Mouse (Mus musculus): ENCODE data around the gene Syde2. TPM values are rescaled to one million over a fixed set of nuclear protein-coding genes. Genes with fewer than 3 reads are reported as not detected.

Syde2 gene
- polyA plus RNA-seq, 1 experiment, result 2.6 TPM

DNA sequence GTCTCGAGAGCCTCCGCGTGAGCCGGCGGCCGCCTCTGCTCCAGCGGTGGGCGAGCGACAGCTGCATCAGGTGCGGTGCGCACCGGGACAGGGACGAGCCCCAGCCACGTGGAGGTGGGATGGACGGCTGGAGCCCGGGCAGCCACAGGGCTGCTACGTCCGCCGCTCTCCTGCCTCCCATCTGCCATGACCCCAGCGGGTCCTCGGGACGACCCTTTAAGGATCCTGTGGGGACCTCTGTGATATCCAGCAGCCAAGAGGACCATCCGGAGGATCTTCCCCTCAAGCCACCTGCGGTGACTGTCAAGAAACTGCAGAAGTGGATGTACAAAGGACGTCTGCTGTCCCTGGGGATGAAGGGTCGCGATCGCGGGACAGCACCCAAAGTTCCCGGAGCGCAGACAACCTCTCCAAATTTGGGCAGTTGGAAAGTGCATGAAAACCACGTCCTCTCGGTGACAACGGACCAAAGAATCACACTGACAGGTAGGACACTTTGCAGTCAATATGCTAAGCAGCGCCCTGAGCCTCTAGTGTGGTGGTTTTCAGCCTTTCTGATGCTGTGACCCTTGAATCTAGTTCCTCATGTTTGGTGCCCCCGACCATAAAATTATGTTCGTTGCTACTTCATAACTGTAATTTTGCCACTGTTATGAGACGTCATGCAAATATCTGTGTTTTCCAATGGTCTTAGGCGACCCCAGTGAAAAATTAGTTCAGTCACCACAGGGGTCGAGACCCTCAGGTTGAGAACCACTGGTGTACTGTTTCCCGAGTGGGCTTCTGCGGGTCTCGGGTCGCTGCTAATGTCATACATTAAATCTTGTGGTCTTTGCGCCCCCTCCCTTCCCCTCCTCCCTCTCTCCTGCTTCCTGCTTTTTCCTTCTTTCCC is 1.3 kb downstream of the Syde2 start:
- no peaks in the 10 kb centered on the region for H3K79me3 ChIP-seq (ENCODE audit: low read depth)
- peak overlapping the region; percentile 60 for H3ac ChIP-seq (ENCODE audit: control insufficient read depth, insufficient read length, low read depth)
- no peaks in the 10 kb centered on the region for H3K79me2 ChIP-seq (ENCODE audit: control insufficient read depth, insufficient read depth)
- H3K36me3 ChIP-seq (ENCODE audit: control insufficient read depth, insufficient read depth), result no peaks in the 10 kb centered on the region
- no peaks in the 10 kb centered on the region for H3K27me3 ChIP-seq (ENCODE audit: control insufficient read depth, insufficient read depth, insufficient read length)
- no peak for TF ChIP-seq CEBPB (IDR thresholded peaks at IDR 0.05; ENCODE audit: low read depth)
- peak overlapping the region; percentile 45 for H3K4me3 ChIP-seq (ENCODE audit: insufficient read depth, poor library complexity, severe bottlenecking)

DNA sequence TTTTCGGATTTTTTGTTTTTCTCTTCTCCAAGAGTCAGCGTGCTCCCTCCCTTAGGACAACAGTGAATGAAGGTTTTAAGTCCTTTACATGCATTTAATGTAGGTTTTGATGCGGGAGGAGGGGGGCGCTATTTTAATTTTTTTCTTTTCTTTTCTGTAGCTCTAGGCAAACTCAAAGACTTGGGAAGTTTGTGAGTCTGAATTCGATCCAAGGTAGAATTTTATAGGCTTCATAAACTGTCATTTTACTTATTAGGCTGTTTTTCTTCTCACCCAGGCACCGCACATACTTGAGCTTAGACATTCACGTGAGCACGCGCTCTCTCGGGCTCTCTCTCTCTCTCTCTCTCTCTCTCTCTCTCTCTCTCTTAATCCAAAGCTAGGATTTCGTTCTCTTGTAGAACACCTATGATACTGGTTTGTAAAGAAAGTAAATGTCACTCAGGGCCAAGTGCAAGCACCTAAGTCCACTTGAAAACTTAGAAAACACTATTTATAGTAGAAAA is 2.0 kb downstream of the Syde2 start:
- TF ChIP-seq MAX (IDR thresholded peaks at IDR 0.05) (no peak), USF1 (IDR thresholded peaks at IDR 0.05; ENCODE audit: low read depth) (no peak), CEBPB (IDR thresholded peaks at IDR 0.05; ENCODE audit: low read depth) (no peak), MYOD1 (IDR thresholded peaks at IDR 0.05; ENCODE audit: control insufficient read depth, insufficient read length, low read depth) (no peak), MYOG (IDR thresholded peaks at IDR 0.05; ENCODE audit: control insufficient read depth, extremely low read depth, insufficient read length) (no peak), CTCF (IDR thresholded peaks at IDR 0.05; ENCODE audit: control insufficient read depth, insufficient read depth, insufficient read length) (no peak), FOSL1 (IDR thresholded peaks at IDR 0.05; ENCODE audit: insufficient read depth, low read length, poor library complexity, severe bottlenecking) (no peak)
- no peaks in the 10 kb centered on the region for H3K27me3 ChIP-seq (ENCODE audit: control insufficient read depth, insufficient read depth, insufficient read length)
- H3K4me3 ChIP-seq (ENCODE audit: insufficient read depth, poor library complexity, severe bottlenecking), result peak overlapping the region; percentile 45
- no peaks in the 10 kb centered on the region for H3K79me2 ChIP-seq (ENCODE audit: control insufficient read depth, insufficient read depth)
- H3ac ChIP-seq (ENCODE audit: control insufficient read depth, insufficient read length, low read depth), result no peak overlapping the region
- H3K79me3 ChIP-seq (ENCODE audit: low read depth), result no peaks in the 10 kb centered on the region
- no peaks in the 10 kb centered on the region for H3K36me3 ChIP-seq (ENCODE audit: control insufficient read depth, insufficient read depth)

DNA sequence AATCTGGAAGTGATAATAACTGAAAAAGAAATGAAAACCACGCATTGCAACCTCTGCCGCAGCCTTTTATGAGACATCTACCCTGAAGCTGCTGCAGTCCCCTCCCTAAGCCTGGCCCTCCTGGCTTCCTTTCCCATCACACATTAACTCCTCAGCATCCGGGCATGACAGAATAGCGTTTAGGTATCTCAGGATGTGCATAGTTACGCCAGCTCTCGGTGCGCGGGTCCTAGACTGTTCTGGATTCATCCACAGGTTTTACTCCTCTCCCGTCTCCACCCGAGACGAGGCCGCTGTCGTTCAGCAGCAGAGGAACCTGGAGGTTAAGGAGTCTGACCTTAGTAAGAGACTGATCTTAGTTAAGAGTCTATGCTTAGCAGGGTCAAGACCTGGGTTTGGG is 3.5 kb downstream of the Syde2 start:
- TF ChIP-seq MAX (IDR thresholded peaks at IDR 0.05), result no peak
- TF ChIP-seq MYOG (IDR thresholded peaks at IDR 0.05; ENCODE audit: control insufficient read depth, extremely low read depth, insufficient read length), result no peak
- TF ChIP-seq USF1 (IDR thresholded peaks at IDR 0.05; ENCODE audit: low read depth), result no peak
- no peak for TF ChIP-seq MYOD1 (IDR thresholded peaks at IDR 0.05; ENCODE audit: control insufficient read depth, insufficient read length, low read depth)
- no peak for TF ChIP-seq CTCF (IDR thresholded peaks at IDR 0.05; ENCODE audit: control insufficient read depth, insufficient read depth, insufficient read length)
- no peak for TF ChIP-seq FOSL1 (IDR thresholded peaks at IDR 0.05; ENCODE audit: insufficient read depth, low read length, poor library complexity, severe bottlenecking)
- TF ChIP-seq CEBPB (IDR thresholded peaks at IDR 0.05; ENCODE audit: low read depth), result no peak
- Histone ChIP-seq H3ac (ENCODE audit: control insufficient read depth, insufficient read length, low read depth) (no peak overlapping the region), H3K4me3 (ENCODE audit: insufficient read depth, poor library complexity, severe bottlenecking) (no peak overlapping the region), H3K27me3 (ENCODE audit: control insufficient read depth, insufficient read depth, insufficient read length) (no peaks in the 10 kb centered on the region), H3K79me2 (ENCODE audit: control insufficient read depth, insufficient read depth) (no peaks in the 10 kb centered on the region), H3K36me3 (ENCODE audit: control insufficient read depth, insufficient read depth) (no peaks in the 10 kb centered on the region), H3K79me3 (ENCODE audit: low read depth) (no peaks in the 10 kb centered on the region)

DNA sequence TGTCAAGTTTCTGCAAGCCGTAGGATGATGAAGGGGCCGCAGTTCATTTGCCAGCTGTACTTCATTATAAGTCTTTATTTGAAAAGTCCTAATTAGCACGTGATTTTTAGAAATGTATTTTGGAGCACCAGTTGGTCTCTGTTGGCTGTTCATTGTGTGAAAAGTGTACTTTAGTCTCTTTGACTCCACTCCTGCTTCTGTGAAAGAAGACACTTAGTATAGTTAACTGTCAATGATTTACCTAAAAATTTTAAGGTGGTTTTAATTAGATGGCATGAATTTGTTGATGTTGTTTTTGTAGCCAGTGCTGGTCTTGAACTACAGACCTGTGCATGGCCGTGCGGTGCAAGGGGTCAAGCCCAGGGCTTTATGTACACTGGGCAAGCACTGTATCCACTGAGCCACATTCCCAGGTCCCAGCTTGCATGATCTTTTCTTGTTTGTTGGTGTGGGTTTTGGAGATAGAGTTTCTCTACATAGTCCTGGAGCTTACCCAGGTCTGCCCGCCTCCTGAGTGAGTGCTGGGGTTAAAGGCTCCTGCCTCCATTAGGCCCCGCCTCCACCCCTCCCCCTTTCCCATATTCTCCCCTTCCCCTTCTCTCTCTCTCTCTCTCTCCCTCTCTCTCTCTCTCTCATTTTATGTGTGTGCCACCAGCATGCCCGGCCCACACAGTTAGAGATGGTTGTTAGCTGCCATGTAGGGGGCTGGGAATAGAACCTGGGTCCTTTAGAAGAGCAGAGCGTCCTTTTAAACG is 4.5 kb downstream of the Syde2 start:
- no peaks in the 10 kb centered on the region for H3K79me2 ChIP-seq (ENCODE audit: control insufficient read depth, insufficient read depth)
- TF ChIP-seq MAX (IDR thresholded peaks at IDR 0.05) (no peak), MYOG (IDR thresholded peaks at IDR 0.05; ENCODE audit: control insufficient read depth, extremely low read depth, insufficient read length) (no peak), MYOD1 (IDR thresholded peaks at IDR 0.05; ENCODE audit: control insufficient read depth, insufficient read length, low read depth) (no peak), CEBPB (IDR thresholded peaks at IDR 0.05; ENCODE audit: low read depth) (no peak), FOSL1 (IDR thresholded peaks at IDR 0.05; ENCODE audit: insufficient read depth, low read length, poor library complexity, severe bottlenecking) (no peak), USF1 (IDR thresholded peaks at IDR 0.05; ENCODE audit: low read depth) (no peak), CTCF (IDR thresholded peaks at IDR 0.05; ENCODE audit: control insufficient read depth, insufficient read depth, insufficient read length) (no peak)
- no peaks in the 10 kb centered on the region for H3K27me3 ChIP-seq (ENCODE audit: control insufficient read depth, insufficient read depth, insufficient read length)
- H3K4me3 ChIP-seq (ENCODE audit: insufficient read depth, poor library complexity, severe bottlenecking), result no peak overlapping the region
- H3K79me3 ChIP-seq (ENCODE audit: low read depth), result no peaks in the 10 kb centered on the region
- no peak overlapping the region for H3ac ChIP-seq (ENCODE audit: control insufficient read depth, insufficient read length, low read depth)
- no peaks in the 10 kb centered on the region for H3K36me3 ChIP-seq (ENCODE audit: control insufficient read depth, insufficient read depth)

DNA sequence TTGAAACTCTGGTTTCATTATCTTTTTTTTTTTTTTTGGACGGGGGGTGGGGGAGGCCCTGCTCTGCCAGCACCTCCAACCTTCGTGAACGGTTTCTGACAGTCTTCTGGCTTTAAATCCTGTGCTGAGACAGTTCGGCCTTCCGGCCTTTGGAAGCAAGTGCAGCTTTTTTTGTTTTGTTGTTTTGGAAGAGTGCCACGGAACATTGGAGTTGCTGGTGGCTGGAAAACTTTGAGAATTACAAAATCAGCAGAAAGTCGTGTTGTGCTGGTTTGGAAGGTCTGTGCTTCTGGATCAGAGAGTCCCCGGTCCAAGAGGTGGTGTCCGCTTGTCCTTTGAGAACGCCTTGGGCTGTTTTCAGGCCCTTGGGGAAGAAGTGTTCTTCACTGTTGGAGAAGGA is 5.1 kb downstream of the Syde2 start:
- Histone ChIP-seq H3ac (ENCODE audit: control insufficient read depth, insufficient read length, low read depth) (no peak overlapping the region), H3K79me2 (ENCODE audit: control insufficient read depth, insufficient read depth) (no peaks in the 10 kb centered on the region), H3K79me3 (ENCODE audit: low read depth) (no peaks in the 10 kb centered on the region), H3K4me3 (ENCODE audit: insufficient read depth, poor library complexity, severe bottlenecking) (no peak overlapping the region), H3K27me3 (ENCODE audit: control insufficient read depth, insufficient read depth, insufficient read length) (no peaks in the 10 kb centered on the region), H3K36me3 (ENCODE audit: control insufficient read depth, insufficient read depth) (no peaks in the 10 kb centered on the region)
- no peak for TF ChIP-seq CEBPB (IDR thresholded peaks at IDR 0.05; ENCODE audit: low read depth)
- no peak for TF ChIP-seq USF1 (IDR thresholded peaks at IDR 0.05; ENCODE audit: low read depth)
- TF ChIP-seq CTCF (IDR thresholded peaks at IDR 0.05; ENCODE audit: control insufficient read depth, insufficient read depth, insufficient read length), result no peak
- TF ChIP-seq MAX (IDR thresholded peaks at IDR 0.05), result no peak
- no peak for TF ChIP-seq MYOD1 (IDR thresholded peaks at IDR 0.05; ENCODE audit: control insufficient read depth, insufficient read length, low read depth)
- no peak for TF ChIP-seq MYOG (IDR thresholded peaks at IDR 0.05; ENCODE audit: control insufficient read depth, extremely low read depth, insufficient read length)
- no peak for TF ChIP-seq FOSL1 (IDR thresholded peaks at IDR 0.05; ENCODE audit: insufficient read depth, low read length, poor library complexity, severe bottlenecking)
